Mouse (Mus musculus): ENCODE data around the gene Rtkn. TPM values are rescaled to one million over a fixed set of nuclear protein-coding genes. Genes with fewer than 3 reads are reported as not detected.

Rtkn gene
- polyA plus RNA-seq, 1 experiment = 0.39 TPM

DNA sequence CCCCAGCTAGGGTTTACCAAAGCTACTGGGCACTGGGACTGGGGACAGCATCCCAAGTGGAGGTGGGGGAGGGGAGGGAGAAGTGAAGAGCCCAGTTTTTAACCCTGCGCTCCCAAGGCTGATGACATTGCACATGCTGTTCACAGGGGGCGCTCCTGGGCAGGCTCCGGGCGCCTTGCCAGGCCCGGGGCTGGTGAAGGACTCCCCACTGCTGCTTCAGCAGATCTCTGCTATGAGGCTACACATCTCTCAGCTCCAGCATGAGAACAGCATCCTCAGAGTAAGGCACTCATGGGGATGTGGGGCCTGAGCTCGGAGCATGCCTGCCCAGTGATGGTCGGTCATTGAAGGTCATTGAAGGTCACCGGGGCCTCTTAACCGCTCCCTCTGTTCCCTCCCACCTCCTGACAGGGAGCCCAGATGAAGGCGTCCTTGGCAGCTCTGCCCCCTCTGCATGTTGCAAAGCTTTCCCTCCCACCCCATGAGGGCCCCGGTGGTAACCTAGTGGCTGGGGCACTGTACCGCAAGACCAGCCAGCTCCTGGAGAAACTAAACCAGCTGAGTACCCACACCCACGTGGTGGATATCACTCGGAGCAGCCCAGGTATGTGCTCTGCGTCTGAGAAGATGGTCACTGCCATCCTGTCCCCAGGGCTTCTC is 62.2 kb downstream of the Rtkn start:
- Histone ChIP-seq H3K4me3 (replicated peaks) (no peak overlapping the region), H3K9me3 (ENCODE audit: control insufficient read depth, low read length) (no peaks in the 10 kb centered on the region), H3K4me1 (ENCODE audit: control insufficient read depth) (no peaks in the 10 kb centered on the region), H3K36me3 (ENCODE audit: control insufficient read depth) (peaks cover 81% of the 10 kb centered on the region), H3K27me3 (ENCODE audit: control insufficient read depth) (no peaks in the 10 kb centered on the region)
- no peak for TF ChIP-seq TAL1 (IDR thresholded peaks at IDR 0.05; ENCODE audit: low read length)
- TF ChIP-seq GATA1 (IDR thresholded peaks at IDR 0.05; ENCODE audit: low read length) = no peak

Other genes starting within 250 kb of the Rtkn start
- not detected in 2 replicates for gene Sema4f, start 195.7 kb upstream of the Rtkn start, polyA plus RNA-seq (2012)
- gene M1ap, start 188.6 kb upstream of the Rtkn start, polyA plus RNA-seq (2012) = 8.2 and 8.8 TPM in 2 replicates
- gene Dok1, start 102.0 kb upstream of the Rtkn start, polyA plus RNA-seq (2012) = 27.8 and 28.7 TPM in 2 replicates
- gene Loxl3, start 101.3 kb upstream of the Rtkn start, polyA plus RNA-seq (2012) = 0.01 and 0.02 TPM in 2 replicates
- gene Aup1, start 80.9 kb upstream of the Rtkn start, polyA plus RNA-seq (2012) = 310 and 339 TPM in 2 replicates
- 6.2 and 6.6 TPM in 2 replicates for gene Htra2, start 80.2 kb upstream of the Rtkn start, polyA plus RNA-seq (2012)
- 0.14 and 0.18 TPM in 2 replicates for gene Dqx1, start 77.6 kb upstream of the Rtkn start, polyA plus RNA-seq (2012)
- not detected in 2 replicates for gene Tlx2, start 65.2 kb upstream of the Rtkn start, polyA plus RNA-seq (2012)
- gene Pcgf1, start 57.6 kb upstream of the Rtkn start, polyA plus RNA-seq (2012) = 1.5 and 2.2 TPM in 2 replicates
- gene Lbx2, start 49.1 kb upstream of the Rtkn start, polyA plus RNA-seq (2012) = 0.05 TPM in 1 of 2 replicates, not detected in the other
- 0.18 and 0.43 TPM in 2 replicates for gene Ccdc142, start 33.9 kb upstream of the Rtkn start, polyA plus RNA-seq (2012)
- gene Gm42688, start 33.8 kb upstream of the Rtkn start, polyA plus RNA-seq (2012) = 0.18 and 0.27 TPM in 2 replicates
- 12.3 and 12.8 TPM in 2 replicates for gene Mrpl53, start 26.4 kb upstream of the Rtkn start, polyA plus RNA-seq (2012)
- 3.9 and 4.2 TPM in 2 replicates for gene Mogs, start 20.0 kb upstream of the Rtkn start, polyA plus RNA-seq (2012)
- gene Wbp1, start 13.9 kb upstream of the Rtkn start, polyA plus RNA-seq (2012) = 16.2 and 18.3 TPM in 2 replicates
- 26.4 TPM in 2 replicates for gene Ino80b, start 10.0 kb upstream of the Rtkn start, polyA plus RNA-seq (2012)
- 0.01 and 0.02 TPM in 2 replicates for gene Wdr54, start 20.9 kb downstream of the Rtkn start, polyA plus RNA-seq (2012)
- not detected in 2 replicates for gene 1700003E16Rik, start 20.9 kb downstream of the Rtkn start, polyA plus RNA-seq (2012)
- 27.2 and 36.9 TPM in 2 replicates for gene Dctn1, start 30.5 kb downstream of the Rtkn start, polyA plus RNA-seq (2012)
- gene Slc4a5, start 84.4 kb downstream of the Rtkn start, polyA plus RNA-seq (2012) = 1.8 and 2.3 TPM in 2 replicates
- 5.3 and 6.1 TPM in 2 replicates for gene Mthfd2, start 190.4 kb downstream of the Rtkn start, polyA plus RNA-seq (2012)
- 1.8 and 2.4 TPM in 2 replicates for gene Mob1a, start 190.6 kb downstream of the Rtkn start, polyA plus RNA-seq (2012)
- 25.9 and 28.1 TPM in 2 replicates for gene Bola3, start 213.7 kb downstream of the Rtkn start, polyA plus RNA-seq (2012)